Mouse (Mus musculus): ENCODE results near the gene Ptprg.

Gene Ptprg

DNA sequence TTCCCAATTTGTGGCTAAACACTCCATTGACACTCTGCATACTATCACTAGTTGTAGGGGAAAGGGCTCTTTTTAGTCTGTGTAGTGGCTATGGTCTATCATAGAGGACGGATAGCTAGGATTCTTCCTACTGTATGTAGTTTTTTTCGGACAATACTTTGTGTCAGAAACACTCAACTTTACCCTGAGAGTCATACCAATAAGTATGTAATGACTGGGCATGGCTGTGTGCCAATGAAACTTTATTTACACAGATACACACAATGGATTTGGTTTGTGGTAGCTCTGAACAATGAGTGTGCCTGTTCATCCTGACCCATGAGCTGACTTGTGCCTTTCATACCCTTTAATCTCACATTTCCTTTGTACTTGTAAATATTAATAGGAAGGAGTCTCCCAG is 127.3 kb downstream of the Ptprg start:
- in situ Hi-C loops (cut with MboI; ENCODE audit: unreplicated experiment in 2 of 2) = no loop called here

DNA sequence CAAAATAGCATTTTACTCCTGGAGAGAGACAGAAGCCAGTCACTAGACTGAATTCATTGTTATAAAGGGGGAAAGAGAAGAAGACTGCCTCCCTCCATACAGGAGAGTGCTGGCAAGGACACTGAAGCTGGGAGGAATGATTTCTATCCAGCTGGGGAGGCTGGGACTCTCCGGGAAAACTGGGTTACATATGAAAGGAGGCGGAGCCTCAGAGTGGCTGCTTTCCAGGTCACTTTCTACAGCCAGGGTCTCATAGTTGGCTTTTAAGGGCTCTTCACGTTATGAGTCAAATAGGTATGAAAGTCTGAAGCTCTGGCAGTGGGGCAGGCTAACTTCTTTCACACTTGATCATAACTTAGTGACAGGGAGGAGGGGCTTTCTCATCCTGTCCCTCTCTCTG is 129.1 kb downstream of the Ptprg start:
- in situ Hi-C loops (cut with MboI; ENCODE audit: unreplicated experiment in 2 of 2) = no loop called here

DNA sequence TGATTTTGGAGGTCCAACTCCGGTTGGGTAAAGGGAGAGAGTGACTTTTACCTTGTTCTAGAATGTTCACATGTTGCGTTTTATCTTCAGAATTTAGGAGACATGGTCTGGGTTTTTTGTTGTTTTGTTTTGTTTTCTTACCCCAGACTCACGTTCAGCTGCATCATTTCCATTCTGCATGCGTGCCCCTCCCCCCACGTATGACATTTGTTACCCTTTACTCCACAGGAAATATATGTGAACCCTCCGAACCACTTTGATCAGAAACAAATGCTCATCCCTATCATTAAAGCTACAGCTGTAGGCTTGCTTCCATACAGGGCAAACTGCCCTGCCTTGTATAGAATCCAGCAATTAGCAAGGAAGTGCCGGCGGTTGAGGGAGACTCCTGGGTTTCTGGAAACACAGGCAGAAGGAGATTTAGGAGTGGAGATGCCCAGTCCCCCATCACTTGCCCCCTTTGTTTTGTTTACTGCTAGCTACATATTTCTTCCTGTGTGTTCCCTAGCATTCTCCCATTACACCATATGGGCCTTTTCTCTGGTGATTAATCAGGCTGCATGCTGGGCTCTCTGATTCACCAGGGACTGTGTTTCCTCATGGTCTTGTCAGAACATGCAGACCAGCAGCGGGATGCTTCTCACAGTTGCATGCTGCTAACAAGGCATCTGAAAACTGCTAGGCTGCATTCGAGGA is 130.2 kb downstream of the Ptprg start:
- in situ Hi-C loops (cut with MboI; ENCODE audit: unreplicated experiment in 2 of 2) = no loop called here

DNA sequence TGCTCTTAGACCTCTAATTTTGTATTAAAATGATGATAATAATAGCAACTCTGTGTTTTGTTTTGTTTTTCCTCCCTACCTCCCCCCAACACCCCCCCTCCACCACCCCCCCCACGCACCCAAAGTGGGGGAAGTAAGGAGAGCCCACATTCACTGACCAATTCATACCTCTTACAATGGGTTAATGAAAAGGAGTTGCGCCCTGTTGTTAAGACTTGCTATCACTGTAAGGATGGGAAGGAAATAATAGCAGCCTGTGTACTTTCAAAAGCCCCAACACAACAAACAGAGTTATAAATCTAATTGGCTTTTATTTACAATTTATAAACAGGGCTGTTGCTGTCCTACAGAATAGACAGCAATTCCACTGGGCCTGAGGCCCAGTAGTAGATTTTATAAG is 130.8 kb downstream of the Ptprg start:
- in situ Hi-C loops (cut with MboI; ENCODE audit: unreplicated experiment in 2 of 2) = no loop called here

DNA sequence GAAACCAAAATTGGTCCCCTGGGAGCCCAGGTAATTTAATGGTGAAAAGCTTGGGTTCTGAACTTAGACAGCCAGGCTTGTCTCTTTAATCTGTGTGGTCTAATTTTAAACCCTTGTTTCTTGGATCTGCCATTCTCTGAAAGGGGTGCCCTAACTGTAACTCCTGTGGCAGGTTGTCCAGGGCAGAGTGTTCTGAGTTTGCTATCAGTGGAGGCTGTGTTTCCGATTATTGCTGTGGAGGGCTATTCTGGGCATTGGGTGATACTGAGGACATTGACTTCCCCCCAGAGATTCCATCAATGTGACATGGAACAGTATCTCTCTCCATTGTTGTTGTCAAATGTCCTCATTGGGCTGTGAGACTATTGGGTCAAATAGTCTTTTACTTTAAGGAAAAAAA is 134.2 kb downstream of the Ptprg start:
- in situ Hi-C loops (cut with MboI; ENCODE audit: unreplicated experiment in 2 of 2) = no loop called here

DNA sequence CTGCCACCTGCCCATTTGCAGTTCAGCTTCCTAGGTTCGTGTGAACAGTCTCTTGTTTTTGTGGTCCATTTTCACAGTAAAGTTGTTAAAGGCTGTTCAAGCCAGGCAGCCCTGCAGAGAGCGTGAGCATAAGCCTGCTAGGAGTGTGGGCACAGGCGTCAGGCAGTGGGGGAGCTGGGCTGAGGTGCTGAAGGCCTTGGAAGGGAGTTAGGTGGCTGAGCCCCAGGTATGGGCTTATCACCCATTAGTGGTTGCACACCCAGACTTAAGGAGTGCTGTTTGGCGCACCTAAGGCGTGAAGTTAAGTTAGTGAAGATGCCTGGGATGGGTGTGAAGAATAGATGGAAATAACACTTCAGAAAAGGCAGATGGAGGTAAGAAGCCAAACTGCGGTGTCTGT is 134.8 kb downstream of the Ptprg start:
- in situ Hi-C loops (cut with MboI; ENCODE audit: unreplicated experiment in 2 of 2) = no loop called here

DNA sequence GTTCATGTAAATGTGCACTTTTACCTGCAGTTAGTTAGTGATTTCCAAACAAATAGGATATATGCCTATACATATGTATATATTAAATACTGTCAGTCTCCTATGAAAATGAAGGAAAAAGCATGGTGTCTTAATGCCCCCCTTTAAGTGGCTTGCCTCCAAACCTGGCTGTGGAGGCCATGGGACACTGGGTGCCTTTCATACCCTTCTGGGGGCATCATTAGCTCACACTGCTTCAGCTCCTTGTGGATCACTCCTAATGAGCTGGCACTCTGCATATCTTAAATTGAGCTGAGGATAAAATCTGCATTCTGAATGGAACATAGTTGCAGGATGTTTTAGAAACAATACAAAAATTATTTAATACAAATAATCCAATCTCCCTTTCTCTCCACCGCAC is 136.7 kb downstream of the Ptprg start:
- in situ Hi-C loops (cut with MboI; ENCODE audit: unreplicated experiment in 2 of 2) = no loop called here

DNA sequence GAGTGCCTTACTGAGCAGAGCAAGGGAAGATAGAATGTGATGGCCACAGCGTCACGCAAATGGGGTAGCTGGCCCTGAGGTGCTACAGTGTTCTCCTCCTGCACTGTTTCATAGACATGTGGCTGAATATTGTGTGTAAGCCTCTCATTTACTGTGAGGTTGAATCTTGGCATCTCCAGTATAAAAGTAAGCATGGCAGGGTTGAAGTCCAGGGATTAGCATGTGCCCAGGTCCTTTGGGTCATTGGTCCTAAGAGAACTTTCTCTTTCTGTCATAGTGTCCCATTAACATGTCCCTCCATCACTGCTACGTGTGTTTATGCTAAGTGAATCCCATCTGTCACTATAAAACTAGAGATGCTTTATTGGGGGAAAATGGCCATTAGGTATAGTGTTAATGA is 138.2 kb downstream of the Ptprg start:
- in situ Hi-C loops (cut with MboI; ENCODE audit: unreplicated experiment in 2 of 2) = no loop called here

DNA sequence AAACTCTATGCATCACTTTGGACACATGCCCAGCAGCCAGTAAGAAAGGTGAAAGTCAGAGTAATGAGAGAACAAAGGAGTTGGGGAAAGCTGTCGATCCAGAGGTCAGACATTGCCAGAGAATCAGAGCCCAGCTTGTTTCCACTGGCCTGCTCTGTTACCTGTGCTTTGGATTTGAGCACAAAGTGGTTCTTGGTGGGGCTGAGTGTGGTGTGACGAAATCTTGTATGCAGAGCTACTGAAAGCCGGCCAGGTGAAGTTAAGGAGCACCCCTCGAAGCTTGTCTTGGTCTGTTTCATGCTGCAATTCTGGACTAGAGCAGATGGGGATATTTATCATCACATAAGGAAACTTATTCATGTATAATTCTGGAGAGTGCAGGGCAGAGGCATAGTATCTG is 145.5 kb downstream of the Ptprg start:
- in situ Hi-C loops (cut with MboI; ENCODE audit: unreplicated experiment in 2 of 2) = no loop called here

DNA sequence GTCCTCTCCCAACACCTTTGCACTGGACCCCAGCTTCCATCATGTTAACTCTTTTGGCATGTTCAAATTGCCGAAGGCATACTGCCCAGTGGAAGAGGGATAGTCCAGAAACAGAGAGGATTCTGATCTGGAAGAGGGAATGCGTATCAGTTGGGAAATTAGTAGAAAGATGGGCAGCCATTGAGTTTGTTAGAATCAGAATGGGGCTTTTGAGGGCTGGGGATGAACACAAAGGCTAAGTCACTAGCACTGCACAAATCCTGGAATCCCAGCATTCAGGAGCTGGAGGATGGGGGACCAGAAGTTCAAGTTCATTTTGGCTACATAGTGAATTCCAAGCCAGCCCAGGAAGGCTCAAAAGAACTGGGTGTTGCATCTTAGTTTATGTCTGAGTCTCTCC is 146.3 kb downstream of the Ptprg start:
- in situ Hi-C loops (cut with MboI; ENCODE audit: unreplicated experiment in 2 of 2) = no loop called here

DNA sequence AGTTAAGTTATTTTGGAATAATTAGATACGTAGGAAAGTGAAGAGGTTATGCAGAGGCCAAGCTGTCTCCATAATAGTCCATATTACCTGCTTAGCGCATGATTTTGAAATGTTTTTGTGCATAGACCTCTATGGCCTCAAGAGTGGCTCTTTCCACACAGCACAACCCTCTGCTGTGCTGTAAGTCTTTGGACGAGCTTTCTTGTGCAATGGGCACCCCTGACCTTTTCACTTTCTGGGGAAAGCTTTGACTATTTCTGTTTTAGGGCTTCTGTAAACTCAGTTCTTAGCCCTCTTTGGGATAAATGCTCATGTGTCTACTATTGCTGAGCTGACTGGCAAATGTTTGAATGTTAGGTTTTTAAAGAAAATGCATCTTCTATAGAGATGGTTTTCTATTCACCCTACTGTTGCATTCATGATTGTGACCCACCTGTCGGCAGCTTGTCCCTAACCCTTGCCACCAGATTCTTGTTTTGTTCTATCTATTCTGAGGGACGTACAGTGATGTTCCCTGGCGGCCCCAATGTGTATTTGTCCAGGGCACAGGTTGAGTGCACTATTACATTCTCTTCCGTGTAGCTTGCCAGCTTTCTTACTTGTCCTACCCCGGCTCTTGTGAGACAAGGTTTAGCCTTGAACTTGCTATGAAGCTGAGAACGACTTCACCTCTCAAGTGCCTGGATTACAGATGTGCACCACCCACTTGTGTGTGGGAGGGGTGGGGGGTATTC is 148.4 kb downstream of the Ptprg start:
- in situ Hi-C loops (cut with MboI; ENCODE audit: unreplicated experiment in 2 of 2) = no loop called here

DNA sequence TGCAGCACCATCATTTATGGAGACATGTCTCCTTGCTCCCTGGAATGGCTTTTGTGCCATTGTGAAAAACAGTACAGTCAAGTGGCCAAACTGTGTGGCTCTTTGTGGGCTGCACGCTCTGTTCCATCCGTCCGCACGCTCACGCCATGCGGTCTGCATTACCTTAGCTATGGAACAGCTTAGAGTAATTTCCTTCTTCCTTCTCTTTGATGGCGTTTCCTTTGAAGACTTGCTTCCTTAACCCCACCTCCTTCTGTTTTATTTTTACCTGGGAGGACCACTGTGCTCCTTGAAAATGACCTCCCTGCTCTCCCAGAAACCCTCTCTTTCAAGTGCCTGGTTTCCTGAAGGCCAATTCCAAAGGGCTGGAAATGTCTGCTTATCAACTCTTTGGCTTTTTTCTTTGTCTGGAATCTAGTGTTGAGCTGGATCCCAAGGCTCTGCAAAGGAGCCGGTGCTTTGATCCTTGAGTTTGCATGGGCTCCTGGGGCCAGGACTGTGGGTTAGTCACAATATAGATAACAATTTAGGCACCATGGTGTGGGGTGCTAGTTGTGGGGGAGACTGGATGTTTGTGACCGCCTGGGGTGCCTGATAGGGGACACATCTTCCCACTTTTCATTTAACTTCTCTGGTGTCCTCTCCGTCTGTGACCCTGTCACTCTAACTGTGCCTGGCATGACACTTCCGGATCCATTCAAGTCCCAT is 149.6 kb downstream of the Ptprg start:
- in situ Hi-C loops (cut with MboI; ENCODE audit: unreplicated experiment in 2 of 2) = no loop called here

DNA sequence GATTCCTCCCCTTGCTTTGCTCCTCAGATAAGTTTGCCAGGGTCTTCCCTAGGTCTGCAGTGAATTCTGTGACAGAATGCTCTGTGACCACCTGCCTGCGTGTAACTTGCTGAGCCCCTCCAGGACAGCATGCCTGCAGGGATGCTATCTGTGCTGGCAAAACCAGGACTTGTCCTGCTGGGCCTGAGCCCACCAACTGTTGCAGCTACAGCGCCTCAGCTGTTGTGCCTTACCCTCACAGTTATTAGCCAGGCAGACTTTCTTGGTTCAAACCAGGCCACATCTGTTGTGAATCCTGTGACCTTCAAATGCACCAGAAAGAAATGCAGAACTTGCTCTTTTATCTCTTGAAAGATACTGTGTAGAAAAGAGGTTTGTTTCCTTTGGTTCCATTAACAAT is 151.5 kb downstream of the Ptprg start:
- in situ Hi-C loops (cut with MboI; ENCODE audit: unreplicated experiment in 2 of 2) = no loop called here

DNA sequence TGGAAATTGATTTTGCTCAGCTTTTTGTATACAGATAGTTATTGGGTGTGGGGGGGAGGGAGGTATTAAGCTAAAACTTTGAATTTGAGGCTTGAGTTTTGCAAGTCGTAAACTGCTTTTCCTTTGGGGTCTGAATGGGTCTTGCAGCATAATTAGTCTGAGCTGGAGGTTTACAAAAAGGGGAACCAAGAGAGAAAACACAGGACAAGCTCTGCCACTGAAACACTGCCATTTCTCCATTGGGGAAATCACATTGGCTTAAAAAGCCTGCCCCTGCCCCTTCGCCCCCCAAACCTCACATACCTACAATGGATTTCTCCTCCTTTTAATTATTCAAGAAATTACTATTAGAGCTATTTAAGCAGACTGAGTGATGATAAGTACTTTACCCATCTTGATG is 156.0 kb downstream of the Ptprg start:
- in situ Hi-C loops (cut with MboI; ENCODE audit: unreplicated experiment in 2 of 2) = no loop called here

DNA sequence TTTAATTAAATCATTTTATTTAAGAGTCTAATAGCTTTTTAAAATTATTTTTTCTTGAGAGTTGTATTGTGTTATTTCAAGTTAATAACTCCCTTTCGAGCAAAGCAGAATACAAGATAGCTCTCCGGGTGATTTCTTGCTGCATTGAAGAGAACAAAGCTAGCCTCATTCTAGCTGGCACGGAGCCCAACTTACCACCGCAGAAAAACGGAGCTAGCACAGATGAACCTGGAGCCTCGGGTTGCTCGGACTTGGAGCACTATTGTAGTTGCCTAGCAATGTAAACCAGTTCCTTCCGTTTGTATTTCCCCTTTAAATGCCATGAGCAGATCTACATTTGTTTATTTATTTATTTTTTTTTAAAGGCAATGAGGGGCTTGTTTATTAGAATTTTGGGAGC is 156.5 kb downstream of the Ptprg start:
- in situ Hi-C loops (cut with MboI; ENCODE audit: unreplicated experiment in 2 of 2) = no loop called here

DNA sequence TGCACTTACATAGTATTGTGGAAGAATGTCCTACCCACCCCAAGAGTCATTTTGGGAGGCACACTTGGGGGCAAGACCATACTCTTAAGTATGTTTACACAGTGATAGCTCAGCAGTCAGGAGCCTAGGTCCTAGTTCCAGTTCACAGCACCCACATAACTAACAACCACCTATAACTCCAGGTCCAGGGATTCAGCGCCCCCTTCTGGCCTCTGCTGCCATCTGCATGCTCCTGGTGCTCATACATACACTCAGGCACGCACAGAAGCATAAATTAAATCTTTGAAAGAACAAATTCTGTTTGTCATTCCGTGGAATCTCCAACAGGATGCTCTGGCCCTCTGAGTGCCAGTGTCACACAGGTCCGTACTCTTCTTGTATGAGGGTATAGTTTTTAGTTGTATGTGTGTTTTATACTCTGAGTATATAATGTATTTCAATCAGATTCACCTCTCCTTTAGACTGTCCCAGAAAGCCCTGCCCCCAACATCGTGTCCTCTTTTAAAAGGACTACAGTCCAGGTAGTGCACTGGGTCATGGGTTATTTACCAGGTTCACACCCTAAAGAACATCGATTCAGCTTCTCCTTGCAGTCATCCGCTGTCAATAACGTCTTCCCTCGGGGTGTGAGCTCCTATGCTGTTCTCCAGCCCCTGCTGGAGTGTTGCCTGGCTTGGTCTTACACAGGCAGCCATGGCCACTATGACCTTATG is 157.2 kb downstream of the Ptprg start:
- in situ Hi-C loops (cut with MboI; ENCODE audit: unreplicated experiment in 2 of 2) = no loop called here

DNA sequence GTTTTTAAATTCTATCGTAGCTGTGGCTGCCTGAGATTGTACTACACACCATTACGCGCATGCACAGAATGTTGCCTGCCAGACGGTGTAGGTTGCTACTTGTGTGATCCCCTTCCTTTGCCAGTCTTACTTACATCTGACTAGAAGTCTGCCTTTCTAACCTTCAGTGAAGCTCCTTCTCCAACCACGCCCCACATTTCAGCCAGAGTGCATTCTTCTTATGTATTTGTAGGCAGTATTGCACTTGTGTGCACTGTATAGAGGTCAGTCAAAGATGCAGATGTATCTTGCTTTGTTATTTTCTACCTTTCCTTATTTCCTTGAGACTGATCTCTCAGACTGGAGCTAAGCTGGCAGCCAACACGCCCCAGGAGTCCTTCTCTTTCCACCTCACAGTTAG is 158.8 kb downstream of the Ptprg start:
- in situ Hi-C loops (cut with MboI; ENCODE audit: unreplicated experiment in 2 of 2) = no loop called here

DNA sequence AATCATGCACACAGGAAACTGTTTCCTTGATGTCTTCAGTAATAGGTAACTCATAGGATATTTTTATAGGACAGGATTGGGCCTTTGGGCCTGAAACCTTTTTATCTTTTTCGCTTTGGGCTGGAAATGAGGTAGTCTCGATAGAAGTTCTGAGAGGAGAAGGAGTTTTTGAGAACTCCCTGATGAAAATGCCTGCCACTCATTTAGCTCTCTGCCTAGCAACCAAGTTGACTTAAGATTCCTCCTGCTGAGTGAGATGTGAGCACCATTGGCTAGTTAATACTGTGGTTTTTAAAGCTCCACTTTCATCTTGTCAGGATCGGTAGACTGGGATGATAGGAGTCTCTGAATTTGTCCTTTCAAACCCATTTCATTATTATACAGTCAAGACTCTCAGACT is 162.9 kb downstream of the Ptprg start:
- in situ Hi-C loops (cut with MboI; ENCODE audit: unreplicated experiment in 2 of 2) = no loop called here

DNA sequence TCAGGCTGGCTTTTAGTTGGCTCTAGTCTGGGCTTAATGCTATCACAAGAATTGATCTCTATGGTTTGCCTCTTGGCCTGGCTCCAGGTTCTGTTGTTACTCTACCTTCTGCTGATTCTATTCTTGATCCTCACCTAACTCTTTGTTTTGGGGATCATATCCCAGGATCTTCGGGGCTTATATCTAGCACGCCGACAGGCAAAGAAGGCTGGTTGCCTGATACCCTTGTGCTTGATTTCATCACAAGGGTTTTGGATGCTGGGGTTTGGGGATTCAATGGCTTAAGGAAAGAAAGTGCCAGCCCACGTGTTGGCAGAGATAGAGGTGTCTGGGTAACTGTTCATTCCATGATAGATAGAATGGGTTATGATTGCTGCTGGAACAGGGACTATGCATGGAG is 164.9 kb downstream of the Ptprg start:
- in situ Hi-C loops (cut with MboI; ENCODE audit: unreplicated experiment in 2 of 2) = no loop called here

DNA sequence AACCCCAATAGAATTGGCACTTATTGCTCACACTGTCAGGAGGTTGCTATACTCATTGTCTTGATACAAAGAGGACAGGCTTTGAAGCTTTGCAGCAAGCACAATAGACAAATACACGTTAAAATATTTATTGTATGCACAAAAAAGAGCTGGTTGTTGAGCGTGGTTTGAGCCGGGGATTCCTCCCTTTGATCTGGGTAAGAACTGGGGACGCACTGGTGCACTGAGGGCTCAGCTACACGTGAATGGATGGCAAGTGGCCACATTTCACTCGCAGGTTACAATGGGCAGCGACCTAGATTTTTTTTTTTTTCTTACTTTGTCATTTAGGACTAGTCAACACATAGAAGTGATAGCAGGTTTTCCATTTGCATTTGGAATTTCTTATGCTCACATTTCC is 165.9 kb downstream of the Ptprg start:
- in situ Hi-C loops (cut with MboI; ENCODE audit: unreplicated experiment in 2 of 2) = no loop called here

DNA sequence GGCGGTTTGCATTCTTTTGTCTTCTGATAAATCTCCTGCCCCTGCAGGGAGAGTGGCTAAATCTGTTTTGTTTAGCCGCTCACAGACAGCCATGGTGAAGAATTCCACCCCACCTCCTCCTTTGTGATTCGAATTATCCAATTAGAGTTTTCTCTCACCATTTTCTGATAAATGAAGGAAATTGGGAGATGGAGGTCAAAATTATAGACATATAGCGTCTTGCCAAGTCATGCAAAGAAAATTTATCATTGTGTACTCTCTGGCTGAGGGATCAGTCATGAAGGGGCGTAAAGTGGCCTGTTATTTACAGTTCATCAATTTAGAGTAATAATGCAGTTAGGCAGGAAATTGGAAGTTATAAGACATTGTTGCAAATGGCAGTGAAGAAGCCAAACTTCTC is 168.8 kb downstream of the Ptprg start:
- in situ Hi-C loops (cut with MboI; ENCODE audit: unreplicated experiment in 2 of 2) = no loop called here
